Mouse (Mus musculus) liver, adult (tissue): ENCODE results near the gene AY074887.

Source experiments
- GATA4 ChIP-seq: IDR thresholded peaks from 2 replicates; pipeline ENCODE4 v1.6.1; 2014; ENCODE audit warnings: mild to moderate bottlenecking, low read length; ENCODE audit not compliant: insufficient replicate concordance

The AY074887 gene

GRCm38 (mm10) chr9:54950575-54951321 lies at the start of gene AY074887, which contains the start of gene Psma4:
Gene AY074887 (minus strand): TSS chr9:54950998.
Gene Psma4 (plus strand): TSS chr9:54950790.
- no peak for TF ChIP-seq GATA4

- TF ChIP-seq GATA4: no peak
Measured at GRCm38 (mm10) chr9:54995645-54996044, 44.8 kb upstream of the AY074887 start.

- TF ChIP-seq GATA4: no peak
Measured at GRCm38 (mm10) chr9:54994381-54994780, 43.6 kb upstream of the AY074887 start.

- no peak for TF ChIP-seq GATA4
Measured at GRCm38 (mm10) chr9:54990362-54990761, 39.6 kb upstream of the AY074887 start.

- no peak for TF ChIP-seq GATA4
Measured at GRCm38 (mm10) chr9:54982401-54982800, 31.6 kb upstream of the AY074887 start.

- TF ChIP-seq GATA4: no peak
Measured at GRCm38 (mm10) chr9:54981291-54982191, 30.7 kb upstream of the AY074887 start.

- no peak for TF ChIP-seq GATA4
Measured at GRCm38 (mm10) chr9:54980674-54981073, 29.9 kb upstream of the AY074887 start, which contains the start of gene Chrna5. Gene Chrna5 (plus strand): TSS chr9:54980880.

- no peak for TF ChIP-seq GATA4
Measured at GRCm38 (mm10) chr9:54969972-54970637, 19.3 kb upstream of the AY074887 start.

GRCm38 (mm10) chr9:54963669-54964068 lies 12.9 kb upstream of the AY074887 start:
- no peak for TF ChIP-seq GATA4

GRCm38 (mm10) chr9:54961059-54961458 lies 10.3 kb upstream of the AY074887 start:
- TF ChIP-seq GATA4: no peak

GRCm38 (mm10) chr9:54949465-54949864 lies 1.3 kb downstream of the AY074887 start:
- TF ChIP-seq GATA4: no peak

GRCm38 (mm10) chr9:54946256-54946655 lies 4.5 kb downstream of the AY074887 start:
- no peak for TF ChIP-seq GATA4

GRCm38 (mm10) chr9:54944467-54944866 lies 6.3 kb downstream of the AY074887 start:
- TF ChIP-seq GATA4: no peak

GRCm38 (mm10) chr9:54942071-54942470 lies 8.7 kb downstream of the AY074887 start:
- TF ChIP-seq GATA4: no peak

- TF ChIP-seq GATA4: no peak
Measured at GRCm38 (mm10) chr9:54932379-54932778, 18.4 kb downstream of the AY074887 start.

- TF ChIP-seq GATA4: no peak
Measured at GRCm38 (mm10) chr9:54931765-54932164, 19.0 kb downstream of the AY074887 start.

- TF ChIP-seq GATA4: no peak
Measured at GRCm38 (mm10) chr9:54930741-54931140, 20.1 kb downstream of the AY074887 start.
